Mouse (Mus musculus) liver, adult 2 months (tissue): ENCODE results near the gene Col6a5.

Experiments used
- CTCF ChIP-seq: fragments of 200-500 bp; IDR thresholded peaks from 2 replicates; pipeline ENCODE4 v1.5.1; 2011; ENCODE audit warnings: low read depth, low read length, control low read depth
- POLR2A ChIP-seq: fragments of 200-500 bp; IDR thresholded peaks from 2 replicates; pipeline ENCODE4 v1.6.1; 2011; ENCODE audit warnings: low read length, control low read depth; ENCODE audit not compliant: insufficient read depth; ENCODE audit errors: extremely low read depth

DNA sequence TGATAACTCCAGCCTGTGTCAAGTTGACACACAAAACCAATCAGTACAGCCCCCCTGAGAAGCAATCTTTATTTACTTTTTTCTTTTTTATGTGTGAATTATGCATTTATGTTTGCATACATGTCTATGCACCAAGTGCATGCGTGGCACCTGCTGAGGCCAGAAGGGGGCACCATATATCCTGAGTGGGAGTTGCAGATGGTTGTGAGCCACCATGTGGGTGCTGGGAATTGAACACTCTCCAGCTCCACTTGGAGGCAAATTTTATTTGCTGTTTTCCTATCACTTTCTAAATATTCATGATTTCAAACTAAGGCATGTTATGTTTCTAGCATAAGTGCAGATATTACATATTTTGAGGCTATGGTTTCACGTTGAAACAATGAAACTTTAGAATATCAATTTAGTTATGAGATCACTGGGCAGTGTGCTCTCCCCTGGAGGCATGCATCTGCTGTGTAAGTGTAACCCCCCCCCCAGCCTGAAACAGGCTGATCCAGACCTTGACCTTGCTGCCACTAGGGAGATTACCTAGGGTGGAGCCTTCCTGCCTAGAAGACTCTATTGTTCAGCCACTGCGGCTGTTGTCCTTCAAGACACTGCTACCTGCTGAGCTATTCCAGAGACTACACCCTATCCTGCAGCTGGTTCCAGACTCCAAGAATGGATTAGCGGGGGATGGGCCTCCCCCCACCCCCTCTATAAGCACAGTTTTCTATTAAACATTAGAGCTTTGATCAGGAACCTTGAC is 121.9 kb downstream of the Col6a5 start:
- TF ChIP-seq CTCF, result peak; percentile 9; the same call in 1 of the 2 replicates
- no peak for TF ChIP-seq POLR2A
